Mouse (Mus musculus): Measurements from ENCODE around the gene Clasp1. TPM values are rescaled to one million over a fixed set of nuclear protein-coding genes. Genes with fewer than 3 reads are reported as not detected.

Gene Clasp1
- total and polyA plus RNA-seq, 3 experiments: 32.0 to 53.2 (median 42.2) TPM

DNA sequence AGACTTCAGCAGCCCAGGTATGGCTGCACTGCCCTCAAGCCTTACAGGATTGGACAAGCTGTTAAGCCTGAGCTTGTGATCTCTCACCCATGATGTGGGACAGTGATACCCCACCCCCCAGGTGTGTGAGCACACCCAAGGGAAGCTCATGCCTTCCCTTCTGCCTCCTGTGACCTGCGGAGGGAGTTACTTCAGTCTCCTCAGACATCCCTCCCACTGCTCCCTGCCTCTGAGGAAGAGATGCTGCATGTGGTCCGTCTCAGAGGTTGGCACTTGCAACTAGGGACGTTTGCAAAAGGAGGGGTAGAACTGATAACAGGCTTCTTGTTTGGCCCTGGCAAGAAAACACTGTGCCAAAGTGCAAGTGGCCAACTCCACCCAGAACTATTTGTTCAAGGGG lies 234.0 kb downstream of the Clasp1 start:
- Histone ChIP-seq H3K4me3 (replicated peaks in 1 of 3; ENCODE audit: low read depth in 2 of 3, low read length in 2 of 3, poor library complexity in 1 of 3) (no peak overlapping the region), H3K4me1 (ENCODE audit: control insufficient read depth in 1 of 2, insufficient read depth in 2 of 2) (peaks cover 0 to 13% of the 10 kb centered on the region in 2 experiments; a peak in 2 of 4 replicates), H3K27ac (ENCODE audit: insufficient read depth, low read depth) (no peak overlapping the region), H3K36me3 (replicated peaks in 1 of 2; ENCODE audit: control insufficient read depth in 1 of 2, insufficient read depth in 1 of 2, low read length in 1 of 2) (no peaks in the 10 kb centered on the region), H3K27me3 (replicated peaks) (peaks cover 27% of the 10 kb centered on the region), H3K9ac (ENCODE audit: insufficient read depth, low read depth) (no peak overlapping the region), H3K79me2 (replicated peaks; ENCODE audit: control insufficient read depth, extremely low read depth, insufficient read depth, poor library complexity, severe bottlenecking) (no peaks in the 10 kb centered on the region), H3K9me3 (replicated peaks; ENCODE audit: low read length) (no peaks in the 10 kb centered on the region), H3K4me2 (ENCODE audit: insufficient read depth, low read depth, poor library complexity, severe bottlenecking) (no peak overlapping the region)
- in situ Hi-C loops (cut with MboI; ENCODE audit: low pct_ligation_motif_present, low pct_unique_long_range_greater_than_20kb, low sequenced_read_pairs) (no loop called here), dilution Hi-C loops (cut with MboI; ENCODE audit: extremely low pct_ligation_motif_present, extremely low pct_unique_long_range_greater_than_20kb, low sequenced_read_pairs) (no loop called here)
- TF ChIP-seq EP300 (IDR thresholded peaks at IDR 0.05; ENCODE audit: low read length): no peak
- no peak for TF ChIP-seq NRF1 (IDR thresholded peaks at IDR 0.05; ENCODE audit: low read depth, low read length)
- TF ChIP-seq JUND (conservative IDR thresholded peaks at IDR 0.05; ENCODE audit: low read depth, low read length): no peak
- TF ChIP-seq MXI1 (IDR thresholded peaks at IDR 0.05; ENCODE audit: low read depth, low read length): no peak
- TF ChIP-seq E2F4 (IDR thresholded peaks at IDR 0.05; ENCODE audit: insufficient replicate concordance, low read depth, low read length): no peak
- no peak for TF ChIP-seq MYC (IDR thresholded peaks at IDR 0.05; ENCODE audit: low read depth, low read length)
- no peak for TF ChIP-seq ETS1 (conservative IDR thresholded peaks at IDR 0.05; ENCODE audit: low read depth, low read length)
- no peak for TF ChIP-seq TCF12 (IDR thresholded peaks at IDR 0.05; ENCODE audit: low read depth, low read length)
- TF ChIP-seq MAFK (IDR thresholded peaks at IDR 0.05; ENCODE audit: insufficient replicate concordance, low read length): no peak
- no peak for TF ChIP-seq ZKSCAN1 (IDR thresholded peaks at IDR 0.05; ENCODE audit: borderline replicate concordance, low read depth, low read length)
- no peak for TF ChIP-seq GABPA (IDR thresholded peaks at IDR 0.05; ENCODE audit: insufficient replicate concordance, low read depth, low read length)
- TF ChIP-seq POLR2AphosphoS2 (IDR thresholded peaks at IDR 0.05; ENCODE audit: low read depth, low read length): no peak
- TF ChIP-seq JUN (IDR thresholded peaks at IDR 0.05; ENCODE audit: insufficient read depth, low read depth, low read length): no peak
- TF ChIP-seq CHD1 (IDR thresholded peaks at IDR 0.05; ENCODE audit: low read depth, low read length): no peak
- no peak for TF ChIP-seq CHD2 (IDR thresholded peaks at IDR 0.05; ENCODE audit: low read length)
- no peak for TF ChIP-seq NELFE (IDR thresholded peaks at IDR 0.05; ENCODE audit: low read depth, low read length)
- no peak for DNase-seq (ENCODE audit: extremely low read depth)

- Histone ChIP-seq H3K9me3 (replicated peaks; ENCODE audit: low read length) (no peaks in the 10 kb centered on the region), H3K4me2 (ENCODE audit: insufficient read depth, low read depth, poor library complexity, severe bottlenecking) (no peak overlapping the region), H3K4me1 (ENCODE audit: control insufficient read depth in 1 of 2, insufficient read depth in 2 of 2) (peaks cover 0 to 17% of the 10 kb centered on the region in 2 experiments; a peak in 2 of 4 replicates), H3K4me3 (replicated peaks in 1 of 3; ENCODE audit: low read depth in 2 of 3, low read length in 2 of 3, poor library complexity in 1 of 3) (no peak overlapping the region), H3K36me3 (replicated peaks in 1 of 2; ENCODE audit: control insufficient read depth in 1 of 2, insufficient read depth in 1 of 2, low read length in 1 of 2) (no peaks in the 10 kb centered on the region), H3K9ac (ENCODE audit: insufficient read depth, low read depth) (no peak overlapping the region), H3K27me3 (replicated peaks) (peaks cover 46% of the 10 kb centered on the region), H3K79me2 (replicated peaks; ENCODE audit: control insufficient read depth, extremely low read depth, insufficient read depth, poor library complexity, severe bottlenecking) (no peaks in the 10 kb centered on the region), H3K27ac (ENCODE audit: insufficient read depth, low read depth) (no peak overlapping the region)
- dilution Hi-C loops (cut with MboI; ENCODE audit: extremely low pct_ligation_motif_present, extremely low pct_unique_long_range_greater_than_20kb, low sequenced_read_pairs) (no loop called here), in situ Hi-C loops (cut with MboI; ENCODE audit: low pct_ligation_motif_present, low pct_unique_long_range_greater_than_20kb, low sequenced_read_pairs) (no loop called here)
- TF ChIP-seq USF2 (conservative IDR thresholded peaks at IDR 0.05; ENCODE audit: low read depth, low read length) (no peak), POLR2A (IDR thresholded peaks at IDR 0.05; ENCODE audit: low read depth, low read length) (no peak), TCF12 (IDR thresholded peaks at IDR 0.05; ENCODE audit: low read depth, low read length) (no peak), RCOR1 (conservative IDR thresholded peaks at IDR 0.05; ENCODE audit: low read depth, low read length) (no peak), GABPA (IDR thresholded peaks at IDR 0.05; ENCODE audit: insufficient replicate concordance, low read depth, low read length) (no peak), EP300 (IDR thresholded peaks at IDR 0.05; ENCODE audit: low read length) (no peak), E2F4 (IDR thresholded peaks at IDR 0.05; ENCODE audit: insufficient replicate concordance, low read depth, low read length) (no peak), BHLHE40 (IDR thresholded peaks at IDR 0.05; ENCODE audit: low read depth, low read length) (no peak)
- DNase-seq (ENCODE audit: extremely low read depth): no peak
Observed at GRCm38 (mm10) chr1:118625461-118625860, 236.6 kb downstream of the Clasp1 start.
